ENCODE assay signal across 8 mouse cellular contexts in the genomic region with DNA sequence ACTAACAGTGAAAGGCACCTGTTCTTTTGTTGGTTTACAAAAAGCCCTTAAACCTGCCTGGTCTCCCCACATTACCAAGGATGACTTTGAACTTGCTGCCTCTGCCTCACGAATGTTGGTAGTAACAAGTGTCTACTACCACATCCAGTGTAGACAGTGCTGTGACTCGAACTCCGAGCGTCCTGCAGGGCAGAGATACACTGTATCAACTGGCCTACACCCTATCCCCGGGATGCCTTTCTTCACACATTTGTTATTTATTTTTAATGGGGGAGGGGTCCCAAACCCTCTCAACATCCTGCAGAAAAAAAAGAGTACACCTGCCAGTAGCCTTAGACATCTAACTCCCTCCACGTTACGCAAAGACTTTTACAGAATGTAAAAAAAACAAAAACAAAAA. TPM values are rescaled to one million over a fixed set of nuclear protein-coding genes. Genes with fewer than 3 reads are reported as not detected.
DNase-seq lines count a peak whose midpoint lies in the region; ATAC-seq and TF ChIP-seq lines count a peak whose summit lies in the region.

No protein-coding gene starts in this region.

- H3K4me3 ChIP-seq in gastrocnemius, adult 2 months, result peak overlapping the region; percentile 78
- H3K4me3 ChIP-seq in limb, embryonic 13.5 days, result peak overlapping the region; percentile 90
- peak overlapping the region; percentile 85 for H3K4me3 ChIP-seq in stomach, postnatal 0 days (ENCODE audit: low read depth, low read length)

- H3K36me3 ChIP-seq in limb, embryonic 13.5 days, result peaks cover 28% of the 10 kb centered on the region
- H3K36me3 ChIP-seq in stomach, postnatal 0 days (ENCODE audit: control insufficient read depth, insufficient read depth, low read length), result peaks cover 3% of the 10 kb centered on the region; the same call in 1 of the 2 replicates

- H3K27ac ChIP-seq in gastrocnemius, adult 2 months, result peak overlapping the region; percentile 89
- peak overlapping the region; percentile 91; the same call in 1 of the 2 replicates for H3K27ac ChIP-seq in limb, embryonic 13.5 days
- H3K27ac ChIP-seq in stomach, postnatal 0 days (replicated peaks), result no peak overlapping the region

- TF ChIP-seq CTCF in gastrocnemius, adult 2 months (IDR thresholded peaks at IDR 0.05), result no peak
- TF ChIP-seq CTCF in stomach, postnatal 0 days (IDR thresholded peaks at IDR 0.05; ENCODE audit: low read depth), result no peak

- ATAC-seq in limb, embryonic 13.5 days (ENCODE audit: low FRiP score, low read depth), result no peak
- ATAC-seq in stomach, postnatal 0 days (ENCODE audit: low FRiP score, low TSS enrichment), result no peak

- no peak for TF ChIP-seq EP300 in stomach, postnatal 0 days (optimal IDR thresholded peaks at IDR 0.05)

- no peak for DNase-seq in gastrocnemius, adult 2 months
- DNase-seq in gastrocnemius, adult 18-20 months (ENCODE audit: low spot score), result no peak
- peak; percentile 10 for DNase-seq in thymus, postnatal 0 days (ENCODE audit: low spot score)
- DNase-seq in thymus, postnatal 36 days, result no peak
- no peak for DNase-seq in stomach, postnatal 0 days (ENCODE audit: low spot score)
- no peak for DNase-seq in adrenal gland, postnatal 25 days
- no peak for DNase-seq in kidney, postnatal 36 days

- 6% methylated on average over 7 of the region's 7 CpGs for WGBS in limb, embryonic 13.5 days
- WGBS in stomach, postnatal 0 days, result 6% methylated on average over 7 of the region's 7 CpGs

- H3K4me1 ChIP-seq in limb, embryonic 13.5 days, result peaks cover 13% of the 10 kb centered on the region
- H3K4me1 ChIP-seq in stomach, postnatal 0 days (replicated peaks; ENCODE audit: control insufficient read depth, insufficient read depth), result peaks cover 3% of the 10 kb centered on the region; the same call in 1 of the 2 replicates

- peak overlapping the region; percentile 79 for H3K4me2 ChIP-seq in limb, embryonic 13.5 days (replicated peaks)
- peak overlapping the region; percentile 95 for H3K4me2 ChIP-seq in stomach, postnatal 0 days (replicated peaks; ENCODE audit: low read depth)

- intact Hi-C loops in gastrocnemius, adult 2 months (cut with DNase I), result loop anchor here (10.0 kb wide), 1 partner anchor 365 kb away; the partner anchor contains the start of gene Borcs7

- H3K9me3 ChIP-seq in limb, embryonic 13.5 days, result no peaks in the 10 kb centered on the region
- no peaks in the 10 kb centered on the region for H3K9me3 ChIP-seq in stomach, postnatal 0 days (ENCODE audit: control insufficient read depth, low read length)

- H3K27me3 ChIP-seq in limb, embryonic 13.5 days, result no peaks in the 10 kb centered on the region
- no peaks in the 10 kb centered on the region for H3K27me3 ChIP-seq in stomach, postnatal 0 days (ENCODE audit: control insufficient read depth, insufficient read depth, low read length)

- peak overlapping the region; percentile 88 for H3K9ac ChIP-seq in limb, embryonic 13.5 days
- peak overlapping the region; percentile 74; the same call in 1 of the 2 replicates for H3K9ac ChIP-seq in stomach, postnatal 0 days (ENCODE audit: low read length)

RNA-seq across cellular contexts. Expression of gene Pcgf6, which starts 0.9 kb away (rescaled TPM):
- total RNA-seq in gastrocnemius, adult 2 months (2021), result 1 to 10 TPM; 4.7 to 5.3 TPM
- 1 to 10 TPM; 4.6 to 4.8 TPM for total RNA-seq in gastrocnemius, adult 18-20 months (2021)
- 14.1 and 16.8 TPM in 2 replicates for polyA plus RNA-seq in thymus, postnatal 0 days (2015; fragmentation: Nextera tagmentation; extraction: Ambion mirVana)
- polyA plus RNA-seq in limb, embryonic 13.5 days (2015; fragmentation: Nextera tagmentation; extraction: Ambion mirVana), result 23.3 and 25.0 TPM in 2 replicates
- 9.8 and 10.1 TPM in 2 replicates for polyA plus RNA-seq in stomach, postnatal 0 days (2015; fragmentation: Nextera tagmentation; extraction: Ambion mirVana)
- 12.2 and 14.9 TPM in 2 replicates for total RNA-seq in adrenal gland, postnatal 25 days (2021)

RNA-seq across cellular contexts. Expression of gene Taf5, which starts 17.7 kb away (rescaled TPM):
- total RNA-seq in gastrocnemius, adult 2 months (2021), result 1 to 10 TPM; 2.5 to 3.3 TPM
- 1 to 10 TPM; 2.3 to 2.4 TPM for total RNA-seq in gastrocnemius, adult 18-20 months (2021)
- polyA plus RNA-seq in thymus, postnatal 0 days (2015; fragmentation: Nextera tagmentation; extraction: Ambion mirVana), result 5.4 and 6.0 TPM in 2 replicates
- 5.7 and 5.8 TPM in 2 replicates for polyA plus RNA-seq in limb, embryonic 13.5 days (2015; fragmentation: Nextera tagmentation; extraction: Ambion mirVana)
- 1.6 and 1.8 TPM in 2 replicates for polyA plus RNA-seq in stomach, postnatal 0 days (2015; fragmentation: Nextera tagmentation; extraction: Ambion mirVana)
- 4.4 and 5.3 TPM in 2 replicates for total RNA-seq in adrenal gland, postnatal 25 days (2021)

RNA-seq across cellular contexts. Expression of gene Nt5c2, which starts 34.9 kb away (rescaled TPM):
- total RNA-seq in gastrocnemius, adult 2 months (2021), result 10 to 100 TPM in 1 of 2 experiments, 1 to 10 TPM in 1; 9.5 to 18.2 TPM
- 10 to 100 TPM; 11.4 to 12.3 TPM for total RNA-seq in gastrocnemius, adult 18-20 months (2021)
- 104 and 120 TPM in 2 replicates for polyA plus RNA-seq in thymus, postnatal 0 days (2015; fragmentation: Nextera tagmentation; extraction: Ambion mirVana)
- polyA plus RNA-seq in limb, embryonic 13.5 days (2015; fragmentation: Nextera tagmentation; extraction: Ambion mirVana), result 86.8 and 95.2 TPM in 2 replicates
- 59.4 and 70.9 TPM in 2 replicates for polyA plus RNA-seq in stomach, postnatal 0 days (2015; fragmentation: Nextera tagmentation; extraction: Ambion mirVana)
- 59.5 and 64.5 TPM in 2 replicates for total RNA-seq in adrenal gland, postnatal 25 days (2021)

RNA-seq across cellular contexts. Expression of gene Ina, which starts 35.3 kb away (rescaled TPM):
- total RNA-seq in gastrocnemius, adult 2 months (2021), result not detected
- not detected for total RNA-seq in gastrocnemius, adult 18-20 months (2021)
- polyA plus RNA-seq in thymus, postnatal 0 days (2015; fragmentation: Nextera tagmentation; extraction: Ambion mirVana), result 0.37 and 0.39 TPM in 2 replicates
- 0.98 and 2.2 TPM in 2 replicates for polyA plus RNA-seq in limb, embryonic 13.5 days (2015; fragmentation: Nextera tagmentation; extraction: Ambion mirVana)
- 3.5 and 4.2 TPM in 2 replicates for polyA plus RNA-seq in stomach, postnatal 0 days (2015; fragmentation: Nextera tagmentation; extraction: Ambion mirVana)
- total RNA-seq in adrenal gland, postnatal 25 days (2021), result 5.1 and 5.4 TPM in 2 replicates

RNA-seq across cellular contexts. Expression of gene Usmg5, which starts 40.6 kb away (rescaled TPM):
- 1,000 to 10,000 TPM; 1,097 to 1,442 TPM for total RNA-seq in gastrocnemius, adult 2 months (2021)
- 1,000 to 10,000 TPM; 1,130 to 1,186 TPM for total RNA-seq in gastrocnemius, adult 18-20 months (2021)
- 1,758 and 1,903 TPM in 2 replicates for polyA plus RNA-seq in thymus, postnatal 0 days (2015; fragmentation: Nextera tagmentation; extraction: Ambion mirVana)
- 1,251 and 1,259 TPM in 2 replicates for polyA plus RNA-seq in limb, embryonic 13.5 days (2015; fragmentation: Nextera tagmentation; extraction: Ambion mirVana)
- polyA plus RNA-seq in stomach, postnatal 0 days (2015; fragmentation: Nextera tagmentation; extraction: Ambion mirVana), result 1,643 and 1,847 TPM in 2 replicates
- total RNA-seq in adrenal gland, postnatal 25 days (2021), result 518 and 539 TPM in 2 replicates
